Mouse (Mus musculus) ES-Bruce4 (cell line): ENCODE results near the gene Klb. TPM values are rescaled to one million over a fixed set of nuclear protein-coding genes. Genes with fewer than 3 reads are reported as not detected.
A peak's percentile ranks its signal among the peaks of the same experiment; 100 is the strongest.

Source experiments
- H3K27ac ChIP-seq: 2 replicates; pipeline ENCODE4 v1.5.1; 2012; ENCODE audit warnings: low read length, inconsistent platforms; ENCODE audit not compliant: insufficient read depth
- H3K27me3 ChIP-seq: 2 replicates; pipeline ENCODE4 v1.6.1; 2012; ENCODE audit warnings: mild to moderate bottlenecking, low read length, inconsistent platforms; ENCODE audit not compliant: control insufficient read depth, poor library complexity, insufficient read depth, severe bottlenecking
- H3K36me3 ChIP-seq: 2 replicates; pipeline ENCODE4 v1.6.1; 2012; ENCODE audit warnings: inconsistent platforms, mild to moderate bottlenecking, low read length, moderate library complexity; ENCODE audit not compliant: control insufficient read depth, poor library complexity, insufficient read depth, severe bottlenecking
- H3K4me1 ChIP-seq: one replicate; pipeline ENCODE4 v1.8.1; 2011; ENCODE audit warnings: low read length; ENCODE audit not compliant: control insufficient read depth, insufficient read depth
- H3K4me3 ChIP-seq: 2 replicates; pipeline ENCODE4 v1.5.1; 2011; ENCODE audit warnings: low read depth, mild to moderate bottlenecking, low read length
- H3K9ac ChIP-seq: 2 replicates; pipeline ENCODE4 v1.6.1; 2012; ENCODE audit warnings: low read depth, mild to moderate bottlenecking, inconsistent platforms; ENCODE audit not compliant: poor library complexity, severe bottlenecking
- H3K9me3 ChIP-seq: replicated peaks from 2 replicates; pipeline ENCODE4 v1.6.1; 2012; ENCODE audit warnings: mild to moderate bottlenecking, low read length, inconsistent platforms; ENCODE audit not compliant: control insufficient read depth, poor library complexity, insufficient read depth, severe bottlenecking
- CTCF ChIP-seq: IDR thresholded peaks from one replicate; pipeline ENCODE4 v1.8.1; 2011; ENCODE audit warnings: low read depth, low read length
- EP300 ChIP-seq: IDR thresholded peaks from 2 replicates; pipeline ENCODE4 v1.6.1; 2011; ENCODE audit warnings: low read depth, low read length; ENCODE audit not compliant: insufficient read depth
- POLR2A ChIP-seq: IDR thresholded peaks from one replicate; pipeline ENCODE4 v1.8.1; 2011; ENCODE audit warnings: low read length; ENCODE audit not compliant: insufficient read depth
- polyA plus RNA-seq: library from polyadenylated mRNA; stranded (reverse); fragments of >200 nt; gene quantifications from 2 replicates; pipeline ENCODE4 v1.2.4, GENCODE M21; 2011; ENCODE audit warnings: low read depth; ENCODE audit not compliant: missing spikeins, insufficient read depth, insufficient read length

The Klb gene
- polyA plus RNA-seq, 1 experiment, result not detected

GRCm38 (mm10) chr5:65319176-65319575 is 28.9 kb upstream of the Klb start:
- no peaks in the 10 kb centered on the region for H3K27me3 ChIP-seq
- no peaks in the 10 kb centered on the region for H3K4me1 ChIP-seq
- TF ChIP-seq CTCF, result no peak
- no peak for TF ChIP-seq POLR2A
- no peak for TF ChIP-seq EP300
- no peaks in the 10 kb centered on the region for H3K9me3 ChIP-seq
- H3K27ac ChIP-seq, result no peak overlapping the region
- H3K36me3 ChIP-seq, result peaks cover 31% of the 10 kb centered on the region
- no peak overlapping the region for H3K4me3 ChIP-seq
- H3K9ac ChIP-seq, result no peak overlapping the region

- TF ChIP-seq EP300 (no peak), POLR2A (no peak), CTCF (no peak)
- 0 out of 2 replicates have a peak overlapping the region, but pooled peaks have one; percentile 29 for H3K27ac ChIP-seq
- no peaks in the 10 kb centered on the region for H3K9me3 ChIP-seq
- no peak overlapping the region for H3K4me3 ChIP-seq
- peaks cover 12% of the 10 kb centered on the region for H3K36me3 ChIP-seq
- H3K27me3 ChIP-seq, result no peaks in the 10 kb centered on the region
- no peak overlapping the region for H3K9ac ChIP-seq
- peaks cover under 1% of the 10 kb centered on the region for H3K4me1 ChIP-seq
These were observed 25.9 kb upstream of the Klb start for GRCm38 (mm10) chr5:65322165-65322564.

GRCm38 (mm10) chr5:65324271-65324670 is 23.8 kb upstream of the Klb start:
- no peaks in the 10 kb centered on the region for H3K9me3 ChIP-seq
- no peak for TF ChIP-seq CTCF
- TF ChIP-seq EP300, result no peak
- TF ChIP-seq POLR2A, result no peak
- H3K27ac ChIP-seq, result no peak overlapping the region
- no peak overlapping the region for H3K4me3 ChIP-seq
- H3K4me1 ChIP-seq, result peaks cover 2% of the 10 kb centered on the region
- no peak overlapping the region for H3K9ac ChIP-seq
- H3K36me3 ChIP-seq, result peaks cover under 1% of the 10 kb centered on the region; the same call in 1 of the 2 replicates
- H3K27me3 ChIP-seq, result no peaks in the 10 kb centered on the region

GRCm38 (mm10) chr5:65324758-65325355 is 23.3 kb upstream of the Klb start:
- H3K27me3 ChIP-seq, result no peaks in the 10 kb centered on the region
- H3K27ac ChIP-seq, result no peak overlapping the region
- no peak overlapping the region for H3K9ac ChIP-seq
- H3K4me3 ChIP-seq, result no peak overlapping the region
- peaks cover 2% of the 10 kb centered on the region for H3K4me1 ChIP-seq
- no peaks in the 10 kb centered on the region for H3K9me3 ChIP-seq
- no peaks in the 10 kb centered on the region for H3K36me3 ChIP-seq
- no peak for TF ChIP-seq CTCF
- no peak for TF ChIP-seq EP300
- no peak for TF ChIP-seq POLR2A

- peaks cover 2% of the 10 kb centered on the region for H3K4me1 ChIP-seq
- no peaks in the 10 kb centered on the region for H3K9me3 ChIP-seq
- H3K27ac ChIP-seq, result no peak overlapping the region
- no peaks in the 10 kb centered on the region for H3K36me3 ChIP-seq
- no peak overlapping the region for H3K9ac ChIP-seq
- H3K27me3 ChIP-seq, result no peaks in the 10 kb centered on the region
- TF ChIP-seq CTCF, result no peak
- TF ChIP-seq POLR2A, result no peak
- TF ChIP-seq EP300, result no peak
- no peak overlapping the region for H3K4me3 ChIP-seq
These were observed 21.9 kb upstream of the Klb start for GRCm38 (mm10) chr5:65326212-65326611.

- TF ChIP-seq POLR2A (no peak), CTCF (no peak), EP300 (no peak)
- no peak overlapping the region for H3K4me3 ChIP-seq
- peaks cover 2% of the 10 kb centered on the region for H3K4me1 ChIP-seq
- H3K9ac ChIP-seq, result no peak overlapping the region
- H3K27me3 ChIP-seq, result no peaks in the 10 kb centered on the region
- H3K27ac ChIP-seq, result no peak overlapping the region
- H3K9me3 ChIP-seq, result no peaks in the 10 kb centered on the region
- no peaks in the 10 kb centered on the region for H3K36me3 ChIP-seq
These were observed 18.1 kb upstream of the Klb start for GRCm38 (mm10) chr5:65329971-65330370.
